Mouse (Mus musculus) lung, adult 2 months (tissue): Measurements from ENCODE around the gene Ezh1.

ENCODE experiments used
- CTCF ChIP-seq: fragments of 200-500 bp; IDR thresholded peaks from 2 replicates; pipeline ENCODE4 v1.5.1; 2011; ENCODE audit warnings: mild to moderate bottlenecking, low read length, control low read depth; ENCODE audit not compliant: insufficient read depth
- POLR2A ChIP-seq: fragments of 200-500 bp; IDR thresholded peaks from 2 replicates; pipeline ENCODE4 v1.6.1; 2011; ENCODE audit warnings: low read depth, mild to moderate bottlenecking, control low read depth, low read length, borderline replicate concordance; ENCODE audit errors: extremely low read depth

GRCm38 (mm10) chr11:101148751-101149150 lies 77.5 kb downstream of the Ezh1 start:
- TF ChIP-seq CTCF (no peak), POLR2A (no peak)
